Mouse (Mus musculus) liver, postnatal 0 days (tissue): ENCODE data around the gene Wfs1. TPM values are rescaled to one million over a fixed set of nuclear protein-coding genes. Genes with fewer than 3 reads are reported as not detected.

Experiments
- ATAC-seq: fragments of 200-750 bp; cut with Nextera tagmentation; 2 replicates; pipeline ENCODE4 v1.8.0; 2017; ENCODE audit warnings: mild to moderate bottlenecking, moderate library complexity
- DNase-seq: peaks from one replicate; pipeline ENCODE4 v3.0.0-alpha.2; 2016
- H3K27ac ChIP-seq: fragments of 300-500 bp; sonication (generic); 2 replicates; pipeline ENCODE4 v1.5.1; 2014; ENCODE audit warnings: antibody characterized with exemption, moderate library complexity, mild to moderate bottlenecking, low read depth
- H3K27me3 ChIP-seq: fragments of 300-500 bp; sonication (generic); 2 replicates; pipeline ENCODE4 v1.6.1; 2014; ENCODE audit warnings: low read length, control low read depth, mixed read lengths; ENCODE audit not compliant: insufficient read depth
- H3K36me3 ChIP-seq: fragments of 300-500 bp; sonication (generic); replicated peaks from 2 replicates; pipeline ENCODE4 v1.6.1; 2014; ENCODE audit warnings: mild to moderate bottlenecking, control low read depth, low read length, moderate library complexity, mixed read lengths; ENCODE audit not compliant: insufficient read depth
- H3K4me1 ChIP-seq: fragments of 300-500 bp; sonication (generic); 2 replicates; pipeline ENCODE4 v1.6.1; 2014; ENCODE audit warnings: antibody characterized with exemption, mild to moderate bottlenecking, control low read depth; ENCODE audit not compliant: insufficient read depth
- H3K4me2 ChIP-seq: fragments of 300-500 bp; sonication (generic); 2 replicates; pipeline ENCODE4 v1.6.1; 2014; ENCODE audit warnings: low read depth, mild to moderate bottlenecking, low read length, moderate library complexity, mixed read lengths
- H3K4me3 ChIP-seq: fragments of 300-500 bp; sonication (generic); 2 replicates; pipeline ENCODE4 v1.5.1; 2014; ENCODE audit warnings: low read depth, low read length
- H3K9ac ChIP-seq: fragments of 300-500 bp; sonication (generic); replicated peaks from 2 replicates; pipeline ENCODE4 v1.6.1; 2014; ENCODE audit warnings: mild to moderate bottlenecking, moderate library complexity
- H3K9me3 ChIP-seq: fragments of 300-500 bp; sonication (generic); 2 replicates; pipeline ENCODE4 v1.6.1; 2016; ENCODE audit warnings: mild to moderate bottlenecking, control low read depth, low read length, mixed read lengths
- CTCF ChIP-seq: sonication (generic); IDR thresholded peaks from 2 replicates; pipeline ENCODE4 v1.5.1; 2016; ENCODE audit warnings: antibody characterized with exemption, low read depth
- EP300 ChIP-seq: IDR thresholded peaks from 2 replicates; pipeline ENCODE4 v1.6.1; 2016; ENCODE audit warnings: antibody characterized with exemption, low read depth, mild to moderate bottlenecking
- WGBS: fragments of 180-500 bp; shearing (Covaris S2); extraction: QIAGEN DNeasy Blood & Tissue Kit; methylation state at CpG from one replicate; pipeline ENCODE4 v1.1.7; 2014; ENCODE audit not compliant: insufficient replicate concordance; 5-methylcytosine and 5-hydroxymethylcytosine counted together
- polyA plus RNA-seq: library from polyadenylated mRNA; unstranded; fragments of >200 nt; fragmentation: Nextera tagmentation; extraction: Ambion mirVana; gene quantifications from 2 replicates; pipeline ENCODE4 v1.2.1, GENCODE M21; 2015

The Wfs1 gene
- polyA plus RNA-seq, 1 experiment from 2014 or later, result 1.9 TPM

GRCm38 (mm10) chr5:37002001-37002400, 13.0 kb upstream of the Wfs1 start:
- TF ChIP-seq EP300 (no peak), CTCF (peak; percentile 78)
- WGBS, result 51% methylated on average over 2 of the region's 2 CpGs

GRCm38 (mm10) chr5:37001002-37001401, 12.0 kb upstream of the Wfs1 start:
- Histone ChIP-seq H3K4me1 (no peaks in the 10 kb centered on the region), H3K27ac (no peak overlapping the region), H3K4me2 (no peak overlapping the region), H3K4me3 (no peak overlapping the region), H3K9me3 (no peaks in the 10 kb centered on the region), H3K9ac (no peak overlapping the region), H3K36me3 (no peaks in the 10 kb centered on the region), H3K27me3 (no peaks in the 10 kb centered on the region)
- 76% methylated on average over 9 of the region's 9 CpGs for WGBS
- DNase-seq (no peak), ATAC-seq (no peak)
- TF ChIP-seq EP300 (no peak), CTCF (no peak)

More at GRCm38 (mm10) chr5:37002001-37002400, 13.0 kb upstream of the Wfs1 start:
- Histone ChIP-seq H3K4me1 (no peaks in the 10 kb centered on the region), H3K36me3 (no peaks in the 10 kb centered on the region), H3K4me3 (no peak overlapping the region), H3K27ac (no peak overlapping the region), H3K9ac (no peak overlapping the region), H3K9me3 (no peaks in the 10 kb centered on the region), H3K4me2 (no peak overlapping the region), H3K27me3 (no peaks in the 10 kb centered on the region)
- ATAC-seq (no peak), DNase-seq (peak; percentile 69)

- WGBS, result 35% methylated on average over 5 of the region's 5 CpGs
- H3K4me2 ChIP-seq, result no peak overlapping the region
- ATAC-seq (no peak), DNase-seq (no peak)
- H3K27ac ChIP-seq, result no peak overlapping the region
- no peaks in the 10 kb centered on the region for H3K4me1 ChIP-seq
- no peaks in the 10 kb centered on the region for H3K36me3 ChIP-seq
- H3K4me3 ChIP-seq, result no peak overlapping the region
- no peak overlapping the region for H3K9ac ChIP-seq
- H3K9me3 ChIP-seq, result no peaks in the 10 kb centered on the region
- TF ChIP-seq CTCF (no peak), EP300 (no peak)
- no peaks in the 10 kb centered on the region for H3K27me3 ChIP-seq
Observed at GRCm38 (mm10) chr5:36997996-36998395, 9.0 kb upstream of the Wfs1 start.

GRCm38 (mm10) chr5:36996410-36996809, 7.4 kb upstream of the Wfs1 start:
- Histone ChIP-seq H3K9ac (no peak overlapping the region), H3K27me3 (no peaks in the 10 kb centered on the region), H3K4me2 (no peak overlapping the region), H3K36me3 (no peaks in the 10 kb centered on the region), H3K9me3 (no peaks in the 10 kb centered on the region), H3K4me1 (no peaks in the 10 kb centered on the region), H3K27ac (no peak overlapping the region), H3K4me3 (no peak overlapping the region)
- ATAC-seq (no peak), DNase-seq (no peak)
- TF ChIP-seq EP300 (no peak), CTCF (no peak)
- WGBS, result 78% methylated on average over 14 of the region's 14 CpGs

- Histone ChIP-seq H3K4me3 (no peak overlapping the region), H3K4me1 (peaks cover 5% of the 10 kb centered on the region; the same call in 1 of the 2 replicates), H3K9ac (no peak overlapping the region), H3K27me3 (no peaks in the 10 kb centered on the region), H3K27ac (no peak overlapping the region), H3K9me3 (no peaks in the 10 kb centered on the region), H3K36me3 (no peaks in the 10 kb centered on the region), H3K4me2 (no peak overlapping the region)
- TF ChIP-seq CTCF (no peak), EP300 (no peak)
- no peak for DNase-seq
- ATAC-seq, result no peak
- 71% methylated on average over 3 of the region's 3 CpGs for WGBS
Observed at GRCm38 (mm10) chr5:36990631-36991350, 1.8 kb upstream of the Wfs1 start.

GRCm38 (mm10) chr5:36990196-36990595, 1.2 kb upstream of the Wfs1 start:
- Histone ChIP-seq H3K4me2 (no peak overlapping the region), H3K4me3 (no peak overlapping the region), H3K27ac (no peak overlapping the region), H3K9ac (no peak overlapping the region), H3K9me3 (no peaks in the 10 kb centered on the region), H3K27me3 (no peaks in the 10 kb centered on the region), H3K36me3 (no peaks in the 10 kb centered on the region), H3K4me1 (peaks cover 5% of the 10 kb centered on the region; the same call in 1 of the 2 replicates)
- 65% methylated on average over 3 of the region's 3 CpGs for WGBS
- ATAC-seq, result no peak
- no peak for DNase-seq
- TF ChIP-seq CTCF, result no peak
- no peak for TF ChIP-seq EP300
